Mouse (Mus musculus) hindbrain, embryonic 14.5 days (tissue): ENCODE data around the gene Aldh1a1. TPM values are rescaled to one million over a fixed set of nuclear protein-coding genes. Genes with fewer than 3 reads are reported as not detected.

Experiments
- ATAC-seq: fragments of 200-750 bp; cut with Nextera tagmentation; 2 replicates; pipeline ENCODE4 v1.8.0; 2017; ENCODE audit warnings: moderate number of reproducible peaks, mild to moderate bottlenecking, moderate TSS enrichment, moderate library complexity; ENCODE audit not compliant: low FRiP score
- DNase-seq: peaks from one replicate; pipeline ENCODE4 v3.0.0-alpha.2; 2015; ENCODE audit warnings: low spot score
- H3K27ac ChIP-seq: fragments of 300-500 bp; sonication (generic); 2 replicates; pipeline ENCODE4 v1.5.1; 2014; ENCODE audit warnings: mild to moderate bottlenecking, moderate library complexity
- H3K27me3 ChIP-seq: fragments of 300-500 bp; sonication (generic); 2 replicates; pipeline ENCODE4 v1.6.1; 2014; ENCODE audit warnings: mild to moderate bottlenecking, low read length, mixed read lengths; ENCODE audit not compliant: control insufficient read depth, insufficient read depth
- H3K36me3 ChIP-seq: fragments of 300-500 bp; sonication (generic); replicated peaks from 2 replicates; pipeline ENCODE4 v1.6.1; 2014; ENCODE audit not compliant: control insufficient read depth, insufficient read depth
- H3K4me1 ChIP-seq: fragments of 300-500 bp; sonication (generic); replicated peaks from 2 replicates; pipeline ENCODE4 v1.6.1; 2014; ENCODE audit warnings: antibody characterized with exemption, low read length, mixed read lengths; ENCODE audit not compliant: control insufficient read depth, insufficient read depth
- H3K4me2 ChIP-seq: fragments of 300-500 bp; sonication (generic); replicated peaks from 2 replicates; pipeline ENCODE4 v1.6.1; 2014; ENCODE audit warnings: mild to moderate bottlenecking, moderate library complexity
- H3K4me3 ChIP-seq: fragments of 300-500 bp; sonication (generic); replicated peaks from 2 replicates; pipeline ENCODE4 v1.5.1; 2014; ENCODE audit warnings: mild to moderate bottlenecking, low read length
- H3K9ac ChIP-seq: fragments of 300-500 bp; sonication (generic); 2 replicates; pipeline ENCODE4 v1.6.1; 2014
- H3K9me3 ChIP-seq: fragments of 300-500 bp; sonication (generic); 2 replicates; pipeline ENCODE4 v1.6.1; 2016; ENCODE audit warnings: low read length; ENCODE audit not compliant: control insufficient read depth
- WGBS: fragments of 180-500 bp; shearing (Covaris S2); extraction: QIAGEN DNeasy Blood & Tissue Kit; methylation state at CpG from one replicate; pipeline ENCODE4 v1.1.7; 2014; 5-methylcytosine and 5-hydroxymethylcytosine counted together
- polyA plus RNA-seq: library from polyadenylated mRNA; unstranded; fragments of >200 nt; fragmentation: Nextera tagmentation; extraction: Ambion mirVana; gene quantifications from 2 replicates; pipeline ENCODE4 v1.2.1, GENCODE M21; 2014

Gene Aldh1a1
- polyA plus RNA-seq, 1 experiment from 2014 or later: 2.6 TPM

DNA sequence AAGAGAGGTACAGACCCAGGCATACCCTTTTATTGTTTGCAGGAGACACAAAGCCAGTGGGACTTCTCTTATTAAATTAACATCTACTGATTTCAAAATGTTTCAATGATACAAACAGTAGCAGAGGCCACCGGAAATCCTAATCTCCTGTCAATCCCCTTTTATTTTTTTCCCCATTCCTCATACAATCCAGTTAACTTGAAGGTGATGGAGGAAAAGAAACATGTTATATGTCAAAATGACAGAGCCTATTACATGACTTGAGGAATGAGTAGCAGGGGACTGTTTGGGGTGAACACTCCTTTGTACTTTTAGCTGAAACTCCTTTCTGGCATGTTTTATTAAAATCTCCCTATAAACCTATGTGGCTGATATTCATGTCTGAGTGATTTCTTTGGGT lies 51.3 kb downstream of the Aldh1a1 start:
- Histone ChIP-seq H3K9ac (no peak overlapping the region), H3K36me3 (no peaks in the 10 kb centered on the region), H3K27me3 (no peaks in the 10 kb centered on the region), H3K27ac (no peak overlapping the region), H3K4me3 (no peak overlapping the region), H3K4me2 (no peak overlapping the region), H3K4me1 (no peaks in the 10 kb centered on the region), H3K9me3 (no peaks in the 10 kb centered on the region)
- DNase-seq (no peak), ATAC-seq (no peak)
- WGBS: 73% methylated on average over 1 of the region's 1 CpGs

- Histone ChIP-seq H3K36me3 (no peaks in the 10 kb centered on the region), H3K4me2 (no peak overlapping the region), H3K27ac (no peak overlapping the region), H3K9ac (no peak overlapping the region), H3K9me3 (no peaks in the 10 kb centered on the region), H3K4me3 (no peak overlapping the region), H3K27me3 (no peaks in the 10 kb centered on the region), H3K4me1 (no peaks in the 10 kb centered on the region)
- DNase-seq (no peak), ATAC-seq (no peak)
- WGBS: 98% methylated on average over 1 of the region's 1 CpGs
These were observed 52.4 kb downstream of the Aldh1a1 start for GRCm38 (mm10) chr19:20544941-20545340.

DNA sequence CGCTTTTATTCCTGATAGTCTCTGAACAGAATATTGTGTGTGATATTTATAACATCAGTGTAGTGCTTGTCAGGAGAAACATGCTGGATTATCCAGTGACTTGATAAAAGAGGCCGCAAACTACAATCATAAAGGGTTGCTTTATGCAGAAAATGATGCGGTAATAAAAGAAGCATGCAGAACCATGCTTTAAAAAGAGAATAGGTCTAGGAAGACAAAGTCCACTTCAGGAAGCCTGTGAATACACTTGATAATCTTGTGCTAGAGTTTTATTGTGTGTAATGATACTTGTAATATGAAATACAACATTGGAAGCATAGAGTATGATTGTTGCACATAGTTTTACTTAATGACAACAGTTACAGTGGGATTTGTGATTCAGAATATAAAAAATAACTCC lies 54.5 kb downstream of the Aldh1a1 start:
- ATAC-seq (no peak), DNase-seq (no peak)
- no peaks in the 10 kb centered on the region for H3K36me3 ChIP-seq

DNA sequence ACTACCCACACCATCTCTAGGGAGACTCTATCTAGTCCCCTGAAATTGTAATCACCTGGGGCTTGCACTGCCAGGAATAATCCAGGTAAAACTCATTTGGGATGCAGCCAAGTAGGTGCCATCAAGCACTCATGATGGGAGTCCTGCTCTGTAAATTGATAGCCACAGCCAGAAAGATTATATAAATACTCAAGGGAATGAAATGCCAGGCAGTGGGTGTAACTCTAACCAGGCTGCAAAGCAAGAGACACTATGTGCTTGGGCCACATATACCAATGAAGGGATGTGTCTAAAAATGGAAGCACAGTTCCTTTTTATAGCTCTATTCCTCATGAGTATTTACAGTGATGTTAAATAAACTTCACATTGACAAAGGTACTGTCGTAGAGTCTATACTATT lies 56.9 kb downstream of the Aldh1a1 start:
- H3K9ac ChIP-seq: no peak overlapping the region
- no peaks in the 10 kb centered on the region for H3K4me1 ChIP-seq
- no peaks in the 10 kb centered on the region for H3K9me3 ChIP-seq
- DNase-seq: no peak
- no peaks in the 10 kb centered on the region for H3K27me3 ChIP-seq
- H3K27ac ChIP-seq: no peak overlapping the region
- no peaks in the 10 kb centered on the region for H3K36me3 ChIP-seq
- no peak for ATAC-seq
- WGBS: 97% methylated on average over 1 of the region's 1 CpGs
- no peak overlapping the region for H3K4me3 ChIP-seq
- no peak overlapping the region for H3K4me2 ChIP-seq

More for the DNA sequence above, 54.5 kb downstream of the Aldh1a1 start:
- Histone ChIP-seq H3K27me3 (no peaks in the 10 kb centered on the region), H3K4me2 (no peak overlapping the region), H3K27ac (no peak overlapping the region), H3K9ac (no peak overlapping the region), H3K4me1 (no peaks in the 10 kb centered on the region), H3K4me3 (no peak overlapping the region), H3K9me3 (no peaks in the 10 kb centered on the region)
- WGBS: 87% methylated on average over 3 of the region's 3 CpGs

DNA sequence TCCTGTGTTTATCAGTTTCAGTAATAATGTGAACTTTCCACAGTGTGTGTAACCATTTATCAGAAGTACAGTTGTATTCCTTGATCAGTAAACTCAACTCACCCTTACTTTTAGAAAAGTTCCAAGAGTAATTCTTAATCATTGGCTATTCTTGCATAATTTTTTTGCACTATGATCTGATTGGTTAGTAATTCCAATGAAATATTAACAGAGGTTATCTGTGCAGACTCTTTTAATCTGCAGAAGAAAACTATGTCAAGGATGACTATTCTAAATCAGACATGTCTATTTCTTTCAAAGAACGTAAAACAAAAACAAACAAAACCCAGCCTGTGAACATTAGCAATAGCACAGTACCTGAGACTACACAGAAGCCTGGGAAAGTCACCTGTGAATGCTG lies 62.9 kb downstream of the Aldh1a1 start:
- H3K4me2 ChIP-seq: no peak overlapping the region
- H3K4me3 ChIP-seq: no peak overlapping the region
- H3K27ac ChIP-seq: no peak overlapping the region
- H3K9me3 ChIP-seq: no peaks in the 10 kb centered on the region
- no peak overlapping the region for H3K9ac ChIP-seq
- H3K36me3 ChIP-seq: no peaks in the 10 kb centered on the region
- 89% methylated on average over 1 of the region's 1 CpGs for WGBS
- no peaks in the 10 kb centered on the region for H3K27me3 ChIP-seq
- DNase-seq (no peak), ATAC-seq (no peak)
- H3K4me1 ChIP-seq: no peaks in the 10 kb centered on the region

- Histone ChIP-seq H3K27ac (no peak overlapping the region), H3K4me3 (no peak overlapping the region), H3K4me2 (no peak overlapping the region), H3K9ac (no peak overlapping the region), H3K4me1 (no peaks in the 10 kb centered on the region), H3K9me3 (no peaks in the 10 kb centered on the region), H3K27me3 (no peaks in the 10 kb centered on the region), H3K36me3 (no peaks in the 10 kb centered on the region)
- WGBS: 88% methylated on average over 4 of the region's 4 CpGs
- ATAC-seq (no peak), DNase-seq (no peak)
These were observed 64.7 kb downstream of the Aldh1a1 start for GRCm38 (mm10) chr19:20557211-20557610.

GRCm38 (mm10) chr19:20558069-20558468 lies 65.6 kb downstream of the Aldh1a1 start:
- no peak overlapping the region for H3K27ac ChIP-seq
- WGBS: 95% methylated on average over 3 of the region's 3 CpGs
- H3K4me2 ChIP-seq: no peak overlapping the region
- ATAC-seq: no peak
- DNase-seq: no peak
- H3K4me1 ChIP-seq: no peaks in the 10 kb centered on the region
- H3K36me3 ChIP-seq: no peaks in the 10 kb centered on the region
- no peaks in the 10 kb centered on the region for H3K27me3 ChIP-seq
- no peak overlapping the region for H3K4me3 ChIP-seq
- H3K9me3 ChIP-seq: no peaks in the 10 kb centered on the region
- no peak overlapping the region for H3K9ac ChIP-seq

DNA sequence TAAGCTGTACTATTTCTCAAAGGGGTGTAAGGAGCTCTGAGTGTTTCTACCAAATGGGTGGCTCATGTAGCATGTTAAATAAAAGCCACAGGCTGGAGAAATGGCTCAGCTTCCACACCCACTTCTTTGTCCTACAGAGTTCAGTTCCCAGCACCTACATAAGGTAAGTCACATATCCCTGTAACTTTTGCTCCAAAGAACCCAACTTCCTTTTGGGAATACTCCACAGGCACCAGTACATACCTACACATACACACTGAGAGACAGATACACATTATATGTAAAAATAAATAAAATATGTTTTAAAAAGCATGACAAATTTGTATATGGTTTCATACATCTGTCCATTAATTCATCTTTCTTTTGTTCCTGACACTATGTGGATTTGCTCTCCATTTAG lies 66.0 kb downstream of the Aldh1a1 start:
- Histone ChIP-seq H3K4me2 (no peak overlapping the region), H3K27ac (no peak overlapping the region), H3K36me3 (no peaks in the 10 kb centered on the region), H3K27me3 (no peaks in the 10 kb centered on the region), H3K4me3 (no peak overlapping the region), H3K9me3 (no peaks in the 10 kb centered on the region), H3K4me1 (no peaks in the 10 kb centered on the region), H3K9ac (no peak overlapping the region)
- no peak for DNase-seq
- ATAC-seq: no peak

DNA sequence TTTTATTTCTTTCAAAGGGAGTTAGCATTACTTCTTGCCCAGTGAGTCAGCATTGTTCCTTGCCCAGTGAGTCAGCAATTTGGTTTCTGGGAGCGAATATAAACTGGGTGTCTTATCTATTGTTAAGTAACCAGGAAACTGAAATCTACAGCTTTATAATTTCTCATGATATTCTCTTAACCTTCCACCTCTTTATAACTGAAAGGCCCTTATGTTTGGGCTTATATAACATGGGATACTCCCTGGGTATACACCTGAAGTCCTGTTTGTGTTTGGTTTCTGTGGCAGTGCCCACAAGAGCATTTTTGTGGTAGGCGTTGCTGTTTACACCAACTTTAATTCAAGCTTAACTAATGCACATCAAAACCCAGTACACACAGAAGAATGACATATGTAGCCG lies 66.4 kb downstream of the Aldh1a1 start:
- ATAC-seq: no peak

GRCm38 (mm10) chr19:20559952-20560351 lies 67.4 kb downstream of the Aldh1a1 start:
- no peaks in the 10 kb centered on the region for H3K27me3 ChIP-seq
- H3K9ac ChIP-seq: no peak overlapping the region
- no peak overlapping the region for H3K27ac ChIP-seq
- no peak overlapping the region for H3K4me2 ChIP-seq
- 91% methylated on average over 2 of the region's 2 CpGs for WGBS
- no peaks in the 10 kb centered on the region for H3K36me3 ChIP-seq
- no peak overlapping the region for H3K4me3 ChIP-seq
- ATAC-seq (no peak), DNase-seq (no peak)
- H3K9me3 ChIP-seq: no peaks in the 10 kb centered on the region
- H3K4me1 ChIP-seq: no peaks in the 10 kb centered on the region

More for the DNA sequence above, 66.4 kb downstream of the Aldh1a1 start:
- H3K9me3 ChIP-seq: no peaks in the 10 kb centered on the region
- H3K9ac ChIP-seq: no peak overlapping the region
- no peaks in the 10 kb centered on the region for H3K36me3 ChIP-seq
- no peak overlapping the region for H3K27ac ChIP-seq
- H3K4me1 ChIP-seq: no peaks in the 10 kb centered on the region
- no peak overlapping the region for H3K4me2 ChIP-seq
- WGBS: 81% methylated on average over 3 of the region's 3 CpGs
- DNase-seq: no peak
- no peaks in the 10 kb centered on the region for H3K27me3 ChIP-seq
- H3K4me3 ChIP-seq: no peak overlapping the region
